Mouse (Mus musculus) layer of hippocampus, postnatal 10 days (tissue): ENCODE measurements around the gene Ccnk. TPM values are rescaled to one million over a fixed set of nuclear protein-coding genes. Genes with fewer than 3 reads are reported as not detected.
A peak's percentile ranks its signal among the peaks of the same experiment; 100 is the strongest.

Experiments used
- DNase-seq, 2 experiments: peaks; one replicate each; pipeline ENCODE4 v3.0.0; 2021; ENCODE audit warnings: low spot score in 2 of 2
- total RNA-seq, 2 experiments: library from RNA; stranded (reverse); gene quantifications; 2 replicates each; pipeline ENCODE4 v1.2.3; 2021

The Ccnk gene
- total RNA-seq, 2 experiments from 2014 or later = 29.4 to 33.9 TPM

GRCm38 (mm10) chr12:108221712-108222111 lies 42.3 kb downstream of the Ccnk start:
- DNase-seq = no peak

GRCm38 (mm10) chr12:108223357-108223756 lies 44.0 kb downstream of the Ccnk start:
- DNase-seq = no peak

- DNase-seq = peak in 1 of 2 experiments; percentile 43
These were observed 46.4 kb downstream of the Ccnk start for GRCm38 (mm10) chr12:108225781-108226180.

- DNase-seq = no peak
These were observed 46.8 kb downstream of the Ccnk start for GRCm38 (mm10) chr12:108226216-108226615.

GRCm38 (mm10) chr12:108226941-108227340 lies 47.6 kb downstream of the Ccnk start:
- no peak for DNase-seq

- DNase-seq = no peak
These were observed 48.1 kb downstream of the Ccnk start for GRCm38 (mm10) chr12:108227527-108227926.

GRCm38 (mm10) chr12:108230077-108230476 lies 50.7 kb downstream of the Ccnk start:
- DNase-seq = no peak

- no peak for DNase-seq
These were observed 51.7 kb downstream of the Ccnk start for GRCm38 (mm10) chr12:108230821-108231794.

- DNase-seq = no peak
These were observed 52.5 kb downstream of the Ccnk start for GRCm38 (mm10) chr12:108231901-108232300.

GRCm38 (mm10) chr12:108233736-108234135 lies 54.4 kb downstream of the Ccnk start:
- no peak for DNase-seq

- DNase-seq = no peak
These were observed 55.6 kb downstream of the Ccnk start for GRCm38 (mm10) chr12:108234832-108235602.

GRCm38 (mm10) chr12:108235976-108236555 lies 56.7 kb downstream of the Ccnk start:
- DNase-seq = no peak

GRCm38 (mm10) chr12:108237300-108238006 lies 58.1 kb downstream of the Ccnk start:
- DNase-seq = no peak

GRCm38 (mm10) chr12:108238395-108239035 lies 59.1 kb downstream of the Ccnk start:
- DNase-seq = no peak

GRCm38 (mm10) chr12:108239441-108239840 lies 60.1 kb downstream of the Ccnk start:
- peak; percentile 69 to 78 for DNase-seq

- DNase-seq = no peak
These were observed 61.1 kb downstream of the Ccnk start for GRCm38 (mm10) chr12:108240401-108240890.

GRCm38 (mm10) chr12:108240953-108241588 lies 61.7 kb downstream of the Ccnk start:
- no peak for DNase-seq

- no peak for DNase-seq
These were observed 62.2 kb downstream of the Ccnk start for GRCm38 (mm10) chr12:108241626-108242025.

GRCm38 (mm10) chr12:108242243-108242745 lies 62.9 kb downstream of the Ccnk start:
- no peak for DNase-seq

- no peak for DNase-seq
These were observed 65.4 kb downstream of the Ccnk start for GRCm38 (mm10) chr12:108244778-108245177.
